Mouse (Mus musculus): ENCODE measurements around the gene Kcnj15. TPM values are rescaled to one million over a fixed set of nuclear protein-coding genes. Genes with fewer than 3 reads are reported as not detected.

Gene Kcnj15
- polyA plus RNA-seq, 1 experiment: 36.3 TPM

GRCm38 (mm10) chr16:95244626-95245303 is 12.6 kb upstream of the Kcnj15 start:
- Histone ChIP-seq H3K4me1 (ENCODE audit: control insufficient read depth, insufficient read depth, low read length) (no peaks in the 10 kb centered on the region), H3K4me3 (ENCODE audit: insufficient read depth, low read length) (no peak overlapping the region), H3K27ac (ENCODE audit: insufficient read depth, low read length) (no peak overlapping the region)
- no peak for TF ChIP-seq CTCF (IDR thresholded peaks at IDR 0.05; ENCODE audit: borderline replicate concordance, insufficient read depth, low read length)
- no peak for TF ChIP-seq POLR2A (IDR thresholded peaks at IDR 0.05; ENCODE audit: low read depth, low read length)

GRCm38 (mm10) chr16:95245499-95245898 is 11.9 kb upstream of the Kcnj15 start:
- Histone ChIP-seq H3K27ac (ENCODE audit: insufficient read depth, low read length) (no peak overlapping the region), H3K4me1 (ENCODE audit: control insufficient read depth, insufficient read depth, low read length) (no peaks in the 10 kb centered on the region), H3K4me3 (ENCODE audit: insufficient read depth, low read length) (no peak overlapping the region)
- no peak for TF ChIP-seq POLR2A (IDR thresholded peaks at IDR 0.05; ENCODE audit: low read depth, low read length)

- TF ChIP-seq POLR2A (IDR thresholded peaks at IDR 0.05; ENCODE audit: low read depth, low read length) (no peak), CTCF (IDR thresholded peaks at IDR 0.05; ENCODE audit: borderline replicate concordance, insufficient read depth, low read length) (no peak)
- Histone ChIP-seq H3K4me3 (ENCODE audit: insufficient read depth, low read length) (no peak overlapping the region), H3K4me1 (ENCODE audit: control insufficient read depth, insufficient read depth, low read length) (no peaks in the 10 kb centered on the region), H3K27ac (ENCODE audit: insufficient read depth, low read length) (no peak overlapping the region)
Observed at GRCm38 (mm10) chr16:95248646-95249045, 8.7 kb upstream of the Kcnj15 start.

GRCm38 (mm10) chr16:95256648-95257047 is 710 bp upstream of the Kcnj15 start:
- Histone ChIP-seq H3K4me3 (ENCODE audit: insufficient read depth, low read length) (no peak overlapping the region), H3K27ac (ENCODE audit: insufficient read depth, low read length) (no peak overlapping the region), H3K4me1 (ENCODE audit: control insufficient read depth, insufficient read depth, low read length) (0 out of 2 replicates have a peak, but pooled peaks cover 4% of the 10 kb centered on the region)
- no peak for TF ChIP-seq CTCF (IDR thresholded peaks at IDR 0.05; ENCODE audit: borderline replicate concordance, insufficient read depth, low read length)
- TF ChIP-seq POLR2A (IDR thresholded peaks at IDR 0.05; ENCODE audit: low read depth, low read length): no peak

GRCm38 (mm10) chr16:95258100-95258499 is 742 bp downstream of the Kcnj15 start:
- Histone ChIP-seq H3K4me3 (ENCODE audit: insufficient read depth, low read length) (no peak overlapping the region), H3K27ac (ENCODE audit: insufficient read depth, low read length) (no peak overlapping the region), H3K4me1 (ENCODE audit: control insufficient read depth, insufficient read depth, low read length) (0 out of 2 replicates have a peak, but pooled peaks cover 4% of the 10 kb centered on the region)
- no peak for TF ChIP-seq POLR2A (IDR thresholded peaks at IDR 0.05; ENCODE audit: low read depth, low read length)
- TF ChIP-seq CTCF (IDR thresholded peaks at IDR 0.05; ENCODE audit: borderline replicate concordance, insufficient read depth, low read length): no peak

GRCm38 (mm10) chr16:95259505-95259904 is 2.1 kb downstream of the Kcnj15 start:
- Histone ChIP-seq H3K4me3 (ENCODE audit: insufficient read depth, low read length) (no peak overlapping the region), H3K27ac (ENCODE audit: insufficient read depth, low read length) (peak overlapping the region; percentile 28; the same call in 1 of the 2 replicates), H3K4me1 (ENCODE audit: control insufficient read depth, insufficient read depth, low read length) (0 out of 2 replicates have a peak, but pooled peaks cover 4% of the 10 kb centered on the region)
- TF ChIP-seq POLR2A (IDR thresholded peaks at IDR 0.05; ENCODE audit: low read depth, low read length): no peak
- no peak for TF ChIP-seq CTCF (IDR thresholded peaks at IDR 0.05; ENCODE audit: borderline replicate concordance, insufficient read depth, low read length)

- no peak overlapping the region for H3K4me3 ChIP-seq (ENCODE audit: insufficient read depth, low read length)
- no peak overlapping the region for H3K27ac ChIP-seq (ENCODE audit: insufficient read depth, low read length)
- H3K4me1 ChIP-seq (ENCODE audit: control insufficient read depth, insufficient read depth, low read length): 0 out of 2 replicates have a peak, but pooled peaks cover 4% of the 10 kb centered on the region
- TF ChIP-seq CTCF (IDR thresholded peaks at IDR 0.05; ENCODE audit: borderline replicate concordance, insufficient read depth, low read length): no peak
- no peak for TF ChIP-seq POLR2A (IDR thresholded peaks at IDR 0.05; ENCODE audit: low read depth, low read length)
Observed at GRCm38 (mm10) chr16:95260693-95261092, 3.3 kb downstream of the Kcnj15 start.

GRCm38 (mm10) chr16:95261807-95262206 is 4.4 kb downstream of the Kcnj15 start:
- Histone ChIP-seq H3K4me3 (ENCODE audit: insufficient read depth, low read length) (no peak overlapping the region), H3K27ac (ENCODE audit: insufficient read depth, low read length) (no peak overlapping the region), H3K4me1 (ENCODE audit: control insufficient read depth, insufficient read depth, low read length) (0 out of 2 replicates have a peak, but pooled peaks cover 4% of the 10 kb centered on the region)
- no peak for TF ChIP-seq CTCF (IDR thresholded peaks at IDR 0.05; ENCODE audit: borderline replicate concordance, insufficient read depth, low read length)
- TF ChIP-seq POLR2A (IDR thresholded peaks at IDR 0.05; ENCODE audit: low read depth, low read length): no peak

GRCm38 (mm10) chr16:95262706-95263363 is 5.5 kb downstream of the Kcnj15 start:
- Histone ChIP-seq H3K27ac (ENCODE audit: insufficient read depth, low read length) (peak overlapping the region; percentile 27), H3K4me3 (ENCODE audit: insufficient read depth, low read length) (no peak overlapping the region), H3K4me1 (ENCODE audit: control insufficient read depth, insufficient read depth, low read length) (0 out of 2 replicates have a peak, but pooled peaks cover 4% of the 10 kb centered on the region)
- TF ChIP-seq CTCF (IDR thresholded peaks at IDR 0.05; ENCODE audit: borderline replicate concordance, insufficient read depth, low read length) (no peak), POLR2A (IDR thresholded peaks at IDR 0.05; ENCODE audit: low read depth, low read length) (no peak)

GRCm38 (mm10) chr16:95264324-95264723 is 7.0 kb downstream of the Kcnj15 start:
- no peak overlapping the region for H3K27ac ChIP-seq (ENCODE audit: insufficient read depth, low read length)
- H3K4me1 ChIP-seq (ENCODE audit: control insufficient read depth, insufficient read depth, low read length): peaks cover 8% of the 10 kb centered on the region
- TF ChIP-seq POLR2A (IDR thresholded peaks at IDR 0.05; ENCODE audit: low read depth, low read length) (no peak), CTCF (IDR thresholded peaks at IDR 0.05; ENCODE audit: borderline replicate concordance, insufficient read depth, low read length) (no peak)
- no peak overlapping the region for H3K4me3 ChIP-seq (ENCODE audit: insufficient read depth, low read length)
